Mouse (Mus musculus): ENCODE data around the gene Gm4881. TPM values are rescaled to one million over a fixed set of nuclear protein-coding genes. Genes with fewer than 3 reads are reported as not detected.

Gm4881 gene
- polyA plus RNA-seq (2012; ENCODE audit: insufficient read depth, insufficient read length, missing spikeins) = not detected in 2 replicates

DNA sequence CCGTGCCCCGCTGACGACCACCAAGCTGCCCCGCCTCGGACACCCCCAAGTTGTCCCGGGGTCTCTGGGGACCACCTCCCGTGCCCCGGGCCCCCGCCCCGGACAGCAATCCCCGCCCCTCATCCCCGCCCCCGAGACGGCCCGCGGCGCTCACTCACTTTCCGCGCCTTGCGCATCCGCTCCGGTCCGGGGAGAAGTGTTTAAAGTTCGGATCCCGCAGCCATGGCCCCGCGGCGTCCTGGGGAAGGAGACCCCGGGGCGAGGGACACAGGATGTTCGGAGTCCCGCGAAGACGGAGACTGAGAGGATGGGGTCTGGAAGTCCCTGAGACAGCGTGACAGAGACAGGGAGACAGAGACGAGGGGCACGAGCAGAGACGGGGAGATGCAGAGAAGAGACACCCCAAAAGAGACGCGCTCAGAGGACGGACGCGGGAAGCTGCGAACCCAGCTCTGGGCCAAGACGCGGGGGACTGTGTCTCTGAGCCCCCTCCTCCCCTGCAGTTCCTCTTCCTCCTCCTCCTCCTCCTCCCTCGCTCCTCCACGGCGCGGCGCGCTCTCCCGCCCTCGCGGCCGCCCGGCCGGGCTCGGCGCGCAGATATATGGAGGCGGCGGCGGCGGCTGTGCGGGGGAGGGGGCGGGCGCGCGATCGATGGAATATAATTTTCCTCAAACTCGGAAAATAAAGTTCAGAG, at the start of gene Gm4881:
Gene Gm4881 (minus strand): TSS at position 238 of the 694 bp plus-strand sequence.
- Histone ChIP-seq H3K27ac (replicated peaks; ENCODE audit: low read depth, low read length) (no peak within 1 kb of the TSS), H3K4me3 (ENCODE audit: insufficient read depth, low read depth, low read length) (peak within 1 kb of the TSS; percentile 37; the same call in 1 of the 2 replicates)

DNA sequence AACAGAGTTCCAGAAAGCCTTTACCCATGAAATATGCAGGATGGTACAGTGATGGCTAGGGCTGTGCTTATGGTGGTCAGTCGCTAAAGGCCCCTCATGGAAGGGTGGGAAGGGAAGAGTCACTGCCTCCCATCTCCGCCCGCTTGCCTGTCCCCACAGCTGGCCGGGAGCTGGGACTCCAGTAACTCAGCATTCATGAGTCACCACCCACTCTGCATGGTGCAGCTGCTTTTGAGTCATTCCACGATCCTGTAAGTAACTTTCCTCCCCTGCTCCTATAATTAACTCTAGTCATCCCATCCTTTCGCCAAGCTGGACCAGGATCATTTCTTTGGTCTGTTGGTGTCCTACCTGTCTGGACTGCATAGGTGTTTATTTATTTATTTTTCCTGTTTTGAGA, 48.8 kb upstream of the Gm4881 start:
- H3K27ac ChIP-seq (replicated peaks; ENCODE audit: low read depth, low read length) = no peak overlapping the region
- no peak overlapping the region for H3K4me3 ChIP-seq (ENCODE audit: insufficient read depth, low read depth, low read length)
- no peaks in the 10 kb centered on the region for H3K4me1 ChIP-seq (ENCODE audit: control insufficient read depth, insufficient read depth, insufficient read length, low read length)

More for the DNA sequence above, at the start of gene Gm4881:
- no peaks in the 10 kb centered on the region for H3K4me1 ChIP-seq (ENCODE audit: control insufficient read depth, insufficient read depth, insufficient read length, low read length)

- H3K27ac ChIP-seq (replicated peaks; ENCODE audit: low read depth, low read length) = no peak overlapping the region
Measured at GRCm38 (mm10) chr7:24990478-24990877, 46.2 kb upstream of the Gm4881 start.

GRCm38 (mm10) chr7:24987941-24988340, 43.6 kb upstream of the Gm4881 start:
- Histone ChIP-seq H3K4me3 (ENCODE audit: insufficient read depth, low read depth, low read length) (no peak overlapping the region), H3K27ac (replicated peaks; ENCODE audit: low read depth, low read length) (no peak overlapping the region)

More at GRCm38 (mm10) chr7:24990478-24990877, 46.2 kb upstream of the Gm4881 start:
- no peak overlapping the region for H3K4me3 ChIP-seq (ENCODE audit: insufficient read depth, low read depth, low read length)
- H3K4me1 ChIP-seq (ENCODE audit: control insufficient read depth, insufficient read depth, insufficient read length, low read length) = no peaks in the 10 kb centered on the region

GRCm38 (mm10) chr7:24985799-24986198, 41.5 kb upstream of the Gm4881 start:
- H3K27ac ChIP-seq (replicated peaks; ENCODE audit: low read depth, low read length) = no peak overlapping the region
- no peaks in the 10 kb centered on the region for H3K4me1 ChIP-seq (ENCODE audit: control insufficient read depth, insufficient read depth, insufficient read length, low read length)
- no peak overlapping the region for H3K4me3 ChIP-seq (ENCODE audit: insufficient read depth, low read depth, low read length)

More at GRCm38 (mm10) chr7:24987941-24988340, 43.6 kb upstream of the Gm4881 start:
- no peaks in the 10 kb centered on the region for H3K4me1 ChIP-seq (ENCODE audit: control insufficient read depth, insufficient read depth, insufficient read length, low read length)

GRCm38 (mm10) chr7:24984307-24984706, 40.0 kb upstream of the Gm4881 start:
- Histone ChIP-seq H3K27ac (replicated peaks; ENCODE audit: low read depth, low read length) (no peak overlapping the region), H3K4me1 (ENCODE audit: control insufficient read depth, insufficient read depth, insufficient read length, low read length) (no peaks in the 10 kb centered on the region), H3K4me3 (ENCODE audit: insufficient read depth, low read depth, low read length) (no peak overlapping the region)

GRCm38 (mm10) chr7:24983396-24983795, 39.1 kb upstream of the Gm4881 start:
- Histone ChIP-seq H3K4me1 (ENCODE audit: control insufficient read depth, insufficient read depth, insufficient read length, low read length) (no peaks in the 10 kb centered on the region), H3K4me3 (ENCODE audit: insufficient read depth, low read depth, low read length) (no peak overlapping the region), H3K27ac (replicated peaks; ENCODE audit: low read depth, low read length) (no peak overlapping the region)

- H3K4me1 ChIP-seq (ENCODE audit: control insufficient read depth, insufficient read depth, insufficient read length, low read length) = no peaks in the 10 kb centered on the region
- no peak overlapping the region for H3K27ac ChIP-seq (replicated peaks; ENCODE audit: low read depth, low read length)
- H3K4me3 ChIP-seq (ENCODE audit: insufficient read depth, low read depth, low read length) = no peak overlapping the region
Measured at GRCm38 (mm10) chr7:24980439-24980838, 36.1 kb upstream of the Gm4881 start.

DNA sequence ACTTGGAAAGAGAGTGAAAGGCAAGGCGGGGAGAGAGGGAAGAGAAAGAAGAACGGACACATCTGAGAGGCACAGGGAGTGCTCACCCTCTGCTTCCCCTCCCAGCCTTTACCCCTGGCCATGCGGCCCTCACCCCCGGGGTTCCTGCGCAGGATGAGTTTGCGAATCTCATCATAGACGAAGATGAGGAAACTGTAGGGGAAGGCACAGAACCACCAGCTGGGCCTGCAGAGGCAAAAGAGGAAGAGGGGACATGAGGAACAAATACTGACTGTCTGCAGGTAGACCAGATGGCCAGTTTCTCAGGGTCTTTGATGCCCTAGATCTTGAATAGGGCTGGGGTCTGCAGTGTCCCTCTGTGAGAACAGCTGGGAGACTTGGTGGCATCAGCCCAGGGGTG, 34.5 kb upstream of the Gm4881 start:
- Histone ChIP-seq H3K4me1 (ENCODE audit: control insufficient read depth, insufficient read depth, insufficient read length, low read length) (no peaks in the 10 kb centered on the region), H3K4me3 (ENCODE audit: insufficient read depth, low read depth, low read length) (no peak overlapping the region), H3K27ac (replicated peaks; ENCODE audit: low read depth, low read length) (no peak overlapping the region)

- Histone ChIP-seq H3K27ac (replicated peaks; ENCODE audit: low read depth, low read length) (no peak overlapping the region), H3K4me3 (ENCODE audit: insufficient read depth, low read depth, low read length) (no peak overlapping the region), H3K4me1 (ENCODE audit: control insufficient read depth, insufficient read depth, insufficient read length, low read length) (no peaks in the 10 kb centered on the region)
Measured at GRCm38 (mm10) chr7:24974893-24975595, 30.8 kb upstream of the Gm4881 start.

DNA sequence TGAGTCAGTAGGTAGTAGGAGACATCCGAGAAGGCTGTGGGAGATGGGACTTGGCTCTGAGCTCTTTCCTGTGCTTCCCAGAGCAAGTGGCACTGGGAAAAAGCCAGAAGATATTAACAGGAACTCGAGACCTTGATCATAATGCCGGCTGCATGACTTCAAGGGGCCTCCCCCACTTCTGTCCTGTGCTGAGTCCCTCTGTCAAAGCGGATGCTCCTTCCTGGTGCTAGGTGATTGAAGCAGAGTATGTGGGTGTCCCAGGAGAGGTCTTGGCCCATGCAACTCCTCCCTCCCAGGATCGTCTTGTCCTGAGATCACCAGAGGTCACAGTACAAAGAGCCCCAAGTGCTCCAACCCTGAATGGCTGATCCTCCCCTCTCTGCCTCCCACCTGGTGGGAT, 29.6 kb upstream of the Gm4881 start:
- no peak overlapping the region for H3K4me3 ChIP-seq (ENCODE audit: insufficient read depth, low read depth, low read length)
- no peak overlapping the region for H3K27ac ChIP-seq (replicated peaks; ENCODE audit: low read depth, low read length)
- no peaks in the 10 kb centered on the region for H3K4me1 ChIP-seq (ENCODE audit: control insufficient read depth, insufficient read depth, insufficient read length, low read length)

GRCm38 (mm10) chr7:24973208-24973607, 28.9 kb upstream of the Gm4881 start:
- Histone ChIP-seq H3K4me3 (ENCODE audit: insufficient read depth, low read depth, low read length) (no peak overlapping the region), H3K4me1 (ENCODE audit: control insufficient read depth, insufficient read depth, insufficient read length, low read length) (no peaks in the 10 kb centered on the region), H3K27ac (replicated peaks; ENCODE audit: low read depth, low read length) (no peak overlapping the region)

- Histone ChIP-seq H3K27ac (replicated peaks; ENCODE audit: low read depth, low read length) (peak within 1 kb of the TSS; percentile 73), H3K4me3 (ENCODE audit: insufficient read depth, low read depth, low read length) (peak within 1 kb of the TSS; percentile 82), H3K4me1 (ENCODE audit: control insufficient read depth, insufficient read depth, insufficient read length, low read length) (no peaks in the 10 kb centered on the region)
Measured at GRCm38 (mm10) chr7:24971972-24972893, 27.9 kb upstream of the Gm4881 start, which contains the start of gene Rabac1. Gene Rabac1, minus strand, starts transcription at chr7:24972754.

- peak overlapping the region; percentile 82 for H3K4me3 ChIP-seq (ENCODE audit: insufficient read depth, low read depth, low read length)
- H3K27ac ChIP-seq (replicated peaks; ENCODE audit: low read depth, low read length) = no peak overlapping the region
- H3K4me1 ChIP-seq (ENCODE audit: control insufficient read depth, insufficient read depth, insufficient read length, low read length) = no peaks in the 10 kb centered on the region
Measured at GRCm38 (mm10) chr7:24971261-24971971, 27.1 kb upstream of the Gm4881 start.
